Mouse (Mus musculus) megakaryocyte, adult 5-6 weeks (primary cell): ENCODE measurements around the gene Clrn1. TPM values are rescaled to one million over a fixed set of nuclear protein-coding genes. Genes with fewer than 3 reads are reported as not detected.
"Not testable (repeated sequence)": the region's sequence is repeated elsewhere in the genome, so short reads cannot be mapped to it uniquely, and the experiment has no call there.

Experiments
- ATAC-seq: 2 replicates; pipeline ENCODE4 v1.8.0; 2016; ENCODE audit warnings: mild to moderate bottlenecking, inconsistent platforms; ENCODE audit not compliant: poor library complexity, severe bottlenecking
- total RNA-seq, 2 experiments: library from RNA; stranded (forward) in 1 of 2; stranded (reverse) in 1 of 2; fragments of 153-499, 151-499 nt in 1 of 2; fragments of 221-1000, 200-1000 nt in 1 of 2; gene quantifications; 2 replicates each; pipeline versions ENCODE4 v1.2.3 to v1.2.4; 2015 to 2017

Clrn1 gene
- total RNA-seq (2015) (not detected in 2 replicates), total RNA-seq (2017) (not detected in 2 replicates)

DNA sequence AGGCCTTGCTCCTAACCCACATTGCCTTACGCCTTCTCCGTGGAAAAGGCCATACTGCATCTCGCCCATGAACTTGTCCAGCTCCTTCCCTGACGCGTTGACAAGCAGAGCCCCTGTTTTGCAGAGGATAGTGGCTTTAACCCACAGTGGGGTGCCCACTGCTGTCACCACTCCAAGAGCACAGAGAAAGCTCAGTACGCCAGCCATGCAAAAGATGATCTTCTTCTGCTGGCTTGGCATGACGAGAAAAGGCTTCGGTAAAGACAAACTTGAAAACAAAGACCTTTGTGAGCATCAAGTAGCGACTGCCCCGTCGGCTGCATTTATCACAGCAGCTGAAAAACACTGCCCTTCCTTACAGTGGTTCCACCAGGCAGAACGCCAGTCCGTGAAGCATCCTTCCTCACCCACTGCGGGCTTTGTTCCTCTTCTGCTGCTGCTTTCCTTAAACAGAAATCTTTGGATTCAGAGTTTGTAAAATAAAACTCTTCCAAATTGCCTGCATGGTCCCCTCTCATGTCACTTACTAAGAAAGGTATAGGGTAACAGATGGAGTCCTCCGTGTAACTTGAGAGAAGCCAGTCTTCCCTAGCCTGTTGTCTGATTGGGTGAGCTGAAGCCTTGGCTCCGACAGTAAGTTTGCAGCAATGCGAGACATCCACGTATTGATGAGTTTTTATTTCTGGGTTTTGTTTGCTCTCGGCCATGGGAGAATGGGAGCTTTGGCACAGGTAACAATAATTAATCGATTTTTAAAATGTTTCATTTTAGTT is at the start of gene Clrn1:
Gene Clrn1, minus strand, starts transcription at position 540 of the 773 bp plus-strand sequence.
- ATAC-seq = no peak

DNA sequence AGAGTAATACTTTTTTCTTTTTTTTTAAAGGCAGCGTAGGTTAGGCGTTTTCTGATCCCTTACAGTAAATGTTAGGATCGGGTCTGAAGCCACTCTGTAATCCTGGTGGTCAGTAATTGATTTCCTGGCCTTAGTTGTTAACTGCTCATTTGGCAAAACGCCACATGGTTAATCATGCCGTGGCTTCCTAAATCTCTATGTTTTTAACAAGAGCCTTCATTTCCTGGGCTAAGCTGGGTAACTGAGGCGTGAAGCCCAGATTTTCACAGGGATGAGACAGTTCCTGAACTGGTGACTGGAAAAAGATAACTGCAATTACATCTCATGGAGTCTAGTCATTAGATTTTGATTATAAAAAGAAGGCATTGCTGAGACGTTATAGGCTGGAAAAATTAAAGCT is 38.9 kb upstream of the Clrn1 start:
- no peak for ATAC-seq

DNA sequence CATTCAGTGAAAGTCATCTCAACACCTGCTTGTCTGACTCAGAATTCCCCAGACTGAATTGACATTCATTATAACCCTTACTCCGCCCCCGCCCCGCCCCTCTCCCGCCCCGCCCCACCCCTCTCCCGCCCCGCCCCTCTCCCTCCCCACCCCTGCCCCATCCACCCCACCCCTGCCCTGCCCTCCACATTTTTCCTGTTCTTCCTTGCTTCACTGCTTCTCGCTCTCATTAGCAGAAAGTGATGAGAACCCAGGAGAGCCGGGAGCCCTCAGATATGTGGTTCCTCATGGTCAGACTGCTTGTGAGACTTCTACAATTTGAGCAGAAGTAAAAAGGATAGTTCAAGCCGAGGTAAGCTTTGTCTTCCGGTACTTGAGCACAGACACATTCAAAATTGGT is 38.0 kb upstream of the Clrn1 start:
- ATAC-seq = no peak

DNA sequence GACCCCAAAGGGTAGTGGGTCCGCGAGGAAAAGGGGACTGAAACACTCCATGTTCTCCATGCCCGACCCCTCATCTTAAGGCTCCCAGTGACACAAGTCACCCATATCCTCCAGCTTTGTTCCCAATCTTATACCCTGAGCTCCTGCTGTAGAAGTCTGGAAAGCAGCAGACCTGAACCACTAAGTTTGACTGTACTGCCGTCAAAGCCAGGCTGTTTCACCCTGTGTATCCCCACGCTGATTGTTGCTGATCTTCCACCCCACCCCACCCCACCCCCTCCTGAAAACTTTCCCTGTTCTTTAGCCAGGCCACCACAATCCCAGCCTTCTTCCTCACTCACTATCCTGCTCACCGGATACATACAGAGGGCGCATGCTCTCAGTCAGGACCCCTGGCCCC is 37.5 kb upstream of the Clrn1 start:
- no peak for ATAC-seq

DNA sequence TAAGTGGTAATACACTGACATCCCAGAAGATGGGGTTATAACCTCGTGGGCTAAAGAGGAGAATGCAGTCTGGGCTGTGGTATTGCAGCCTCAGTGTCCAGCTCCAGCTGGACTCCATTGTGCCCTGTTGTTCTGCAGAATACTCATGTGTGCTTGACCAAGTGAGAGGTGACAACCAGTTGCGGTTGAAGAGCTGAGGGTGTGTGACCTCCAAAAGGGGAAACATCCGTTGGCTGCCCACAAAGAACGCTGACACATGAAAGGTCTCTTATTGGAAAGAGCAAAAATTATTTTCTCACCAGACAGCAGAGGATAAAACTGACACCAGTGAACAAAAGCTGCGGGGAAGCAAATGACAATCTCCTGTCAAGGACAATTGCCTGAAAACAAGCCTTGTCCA is 36.2 kb upstream of the Clrn1 start:
- 0 out of 2 replicates have a peak, but pooled peaks have one; percentile 15 for ATAC-seq

DNA sequence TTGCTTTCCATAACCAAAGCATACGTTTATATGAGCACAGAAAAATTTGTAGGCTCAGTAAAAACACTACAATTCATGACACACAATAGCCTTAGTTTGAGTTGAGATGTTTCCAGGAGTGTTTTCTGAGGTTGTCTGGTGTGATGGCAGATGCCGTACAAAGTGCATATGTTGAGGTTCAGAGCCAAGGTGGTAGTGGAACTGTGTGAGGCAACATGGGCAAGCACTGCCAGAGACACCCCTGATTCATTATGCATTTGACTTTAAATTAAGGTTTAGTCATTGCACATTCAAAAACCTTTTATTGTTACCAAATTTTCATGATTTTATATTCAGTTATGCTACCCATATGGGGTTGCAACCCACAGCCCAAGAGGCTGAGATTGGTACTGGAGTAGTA is 19.5 kb upstream of the Clrn1 start:
- ATAC-seq = no peak

DNA sequence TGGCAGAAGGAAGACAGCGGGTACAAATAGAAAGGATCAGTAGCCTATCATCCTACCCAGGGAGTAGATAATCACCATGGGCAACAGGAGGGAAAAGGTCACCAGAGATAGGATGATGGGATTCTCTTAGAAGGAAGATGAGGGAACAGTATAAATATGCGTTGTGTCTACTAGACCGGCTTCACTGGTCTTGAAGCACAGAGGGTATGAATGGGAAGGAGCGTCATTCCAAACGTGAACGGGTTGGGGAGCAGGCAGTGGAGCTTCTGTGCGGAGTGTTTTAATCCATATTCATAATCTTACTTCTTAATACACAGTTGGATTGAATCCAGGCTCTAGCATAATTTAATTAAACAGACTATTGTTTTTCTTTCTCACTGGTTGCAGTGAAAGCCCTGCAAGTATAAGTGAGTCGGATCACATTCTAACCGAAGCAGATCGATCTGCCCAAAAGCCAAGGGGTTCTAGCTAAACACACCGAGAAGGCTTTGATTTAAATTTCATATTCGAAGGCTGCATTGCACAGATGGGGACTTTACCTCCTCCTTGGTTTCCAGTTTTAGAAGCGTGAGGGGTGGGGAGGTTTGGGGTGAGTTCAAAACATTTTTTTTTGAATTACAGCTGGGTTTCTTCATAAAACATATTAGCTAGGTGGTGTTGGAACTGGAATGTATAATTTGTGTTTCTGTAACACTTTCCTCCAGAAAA is 17.1 kb upstream of the Clrn1 start:
- ATAC-seq = no peak

DNA sequence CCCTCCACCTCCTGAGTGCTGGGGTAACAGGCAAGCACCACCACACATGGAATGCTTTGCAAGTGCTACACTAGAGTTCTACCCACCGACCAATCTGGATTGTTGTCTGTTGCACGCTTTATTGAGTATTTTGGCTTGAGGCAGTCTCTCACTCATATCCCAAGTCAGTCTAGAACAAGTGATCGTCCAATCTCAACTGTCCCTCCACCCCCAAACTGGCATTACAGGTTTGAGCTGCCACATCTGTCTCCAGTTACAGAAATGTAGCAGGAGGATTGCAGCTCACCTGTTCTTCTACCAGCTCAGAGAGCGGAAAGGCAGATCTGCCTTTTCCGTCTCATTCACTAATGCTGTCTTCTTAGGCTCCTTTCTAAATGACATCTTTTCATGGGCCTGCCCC is 10.0 kb upstream of the Clrn1 start:
- ATAC-seq = no peak

DNA sequence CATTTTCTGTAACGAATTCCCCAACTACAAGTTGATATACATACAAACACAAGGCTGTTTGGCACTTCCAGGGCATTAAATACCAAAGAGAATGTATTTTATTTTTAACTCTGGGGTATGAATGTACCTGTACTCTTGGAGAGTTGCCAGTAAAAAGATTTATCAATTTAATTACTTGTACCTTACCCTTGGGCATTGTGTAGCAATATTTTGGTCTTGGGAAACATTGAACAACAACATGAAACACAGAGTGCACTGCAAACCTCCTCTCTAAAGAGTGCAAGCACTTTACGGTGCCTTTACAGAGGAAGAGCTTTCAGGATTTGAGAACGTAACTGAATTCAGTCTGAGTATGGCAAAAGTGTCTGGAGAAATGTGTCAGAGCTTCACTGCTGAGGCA is 9.4 kb upstream of the Clrn1 start:
- no peak for ATAC-seq

DNA sequence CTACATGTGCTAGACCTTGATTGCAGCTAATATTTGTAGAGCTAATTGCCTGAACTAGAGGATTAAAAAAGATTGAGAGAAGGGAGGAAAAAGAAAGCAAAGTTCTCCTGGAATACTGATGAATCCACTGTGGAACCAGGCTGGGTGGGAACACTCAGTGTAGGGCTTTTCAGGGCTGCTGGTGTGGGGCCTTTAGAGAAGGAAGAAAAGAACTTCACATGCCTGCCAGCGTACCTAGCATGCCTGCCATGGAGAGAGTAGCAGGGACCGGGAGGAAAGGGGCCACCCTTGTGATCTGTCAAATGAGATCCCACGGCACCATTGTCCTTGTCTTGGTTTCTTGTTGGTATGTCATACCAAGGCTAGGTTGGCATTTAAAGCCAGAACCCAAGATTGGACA is 4.5 kb upstream of the Clrn1 start:
- no peak for ATAC-seq

DNA sequence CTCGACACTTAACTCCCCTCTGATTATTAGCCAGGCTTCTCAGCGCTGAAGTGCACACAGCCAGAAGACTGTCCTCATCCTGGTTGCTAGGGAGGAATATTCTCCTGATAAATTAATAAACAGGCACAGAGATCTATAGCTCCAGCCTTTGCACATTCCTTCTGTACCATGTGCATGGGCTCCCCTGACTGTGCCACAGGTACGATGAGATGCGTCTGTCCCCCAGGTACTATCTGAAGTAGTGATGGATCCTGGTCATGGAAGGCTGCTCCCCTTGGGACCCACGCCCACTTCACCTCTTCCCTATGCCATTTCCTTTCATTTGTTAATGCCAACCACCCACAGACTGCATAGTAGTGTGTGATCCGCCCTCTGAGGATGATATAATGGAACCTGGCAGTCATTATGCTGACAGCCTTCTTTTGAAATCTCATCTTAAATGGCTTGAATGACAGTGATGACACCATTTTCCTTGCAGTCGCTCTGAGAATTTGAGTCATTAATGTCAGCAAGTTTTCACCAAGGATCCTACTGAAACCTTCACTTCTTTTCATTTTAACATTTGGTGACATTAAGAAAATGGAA is 3.1 kb upstream of the Clrn1 start:
- no peak for ATAC-seq

DNA sequence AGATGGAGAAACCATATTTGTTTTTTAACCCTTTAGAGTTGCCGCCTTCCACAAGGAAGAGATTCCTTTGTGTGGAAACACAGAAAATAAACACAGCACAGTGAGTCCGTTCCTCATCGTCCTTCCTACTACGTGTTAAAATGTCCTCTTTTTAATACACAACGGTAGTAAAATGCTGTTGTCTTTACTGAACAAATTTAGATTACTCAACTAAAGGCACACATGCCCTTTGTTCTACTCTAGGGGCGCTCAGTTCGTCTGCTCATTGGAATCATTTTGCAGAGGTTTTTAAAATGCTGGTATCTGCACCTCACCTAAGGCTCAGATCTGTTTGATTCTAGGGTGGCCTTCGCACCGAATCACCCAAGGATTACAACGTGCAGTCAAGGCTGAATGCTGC is 2.6 kb upstream of the Clrn1 start:
- ATAC-seq = no peak

DNA sequence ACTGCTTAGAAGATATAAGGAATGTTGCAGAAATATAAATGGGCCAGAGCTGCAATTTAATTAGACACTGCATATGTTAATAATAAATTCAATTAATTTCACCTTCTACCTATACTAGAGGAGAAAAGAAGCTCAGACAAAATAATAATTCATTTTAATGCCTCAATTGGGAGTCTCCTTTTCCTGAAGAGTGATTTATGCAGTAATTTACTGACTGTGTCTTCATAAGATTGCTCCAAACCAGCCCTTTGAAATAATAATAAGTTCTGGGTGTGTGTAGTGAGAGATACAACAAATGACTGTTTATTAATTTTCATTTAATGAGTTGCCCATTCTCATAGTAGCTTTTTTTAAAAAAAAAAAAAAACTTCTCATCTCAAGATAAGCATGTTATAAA is 1.6 kb downstream of the Clrn1 start:
- no peak for ATAC-seq

DNA sequence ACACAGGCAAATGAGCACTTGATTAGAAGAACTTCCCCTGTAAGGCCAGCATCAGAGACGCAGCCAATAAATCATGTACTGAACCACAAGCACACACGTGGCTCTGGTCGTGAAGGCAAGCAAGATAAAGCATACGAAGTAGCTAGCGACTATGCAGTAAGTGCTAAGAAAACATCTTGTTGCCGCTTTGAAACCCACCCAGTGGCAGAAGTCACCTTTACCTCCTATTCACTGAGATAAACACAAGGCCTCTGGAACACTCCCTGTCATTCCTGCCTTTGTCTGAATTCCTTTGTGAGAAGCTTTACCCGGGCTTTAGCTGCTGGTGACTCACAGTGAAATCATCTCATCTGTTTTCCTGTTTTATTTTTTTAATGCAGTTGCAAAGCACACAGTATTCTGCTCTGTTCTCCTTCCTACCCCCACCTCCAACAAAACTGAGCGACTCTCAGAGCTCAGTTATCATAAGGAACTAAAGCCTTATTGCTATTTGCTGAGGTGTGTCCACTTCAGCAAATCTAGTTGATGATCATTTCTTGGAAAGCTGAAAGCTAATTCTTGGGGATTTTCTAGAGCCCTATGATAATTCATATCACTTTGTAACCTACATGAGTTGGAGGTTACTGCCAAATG is 2.1 kb downstream of the Clrn1 start:
- ATAC-seq = no peak

DNA sequence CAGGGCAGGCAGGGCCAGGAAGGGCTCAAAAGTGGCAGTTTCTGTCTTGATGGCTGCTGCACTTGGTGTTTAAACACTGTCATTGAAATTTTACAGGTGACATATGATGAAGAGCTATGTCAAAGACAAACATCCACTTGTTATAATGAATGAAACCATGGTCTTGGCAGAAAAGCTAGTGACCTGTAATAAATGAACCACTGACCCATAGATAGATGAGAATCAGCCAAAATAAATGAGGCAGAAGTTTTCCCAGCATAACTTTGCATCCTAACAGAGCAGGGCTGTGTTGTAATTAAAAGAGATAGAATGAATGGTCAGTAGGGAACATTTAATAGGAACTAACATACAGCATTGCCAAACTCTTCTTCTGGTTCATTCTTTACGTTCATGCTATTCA is 4.1 kb downstream of the Clrn1 start:
- ATAC-seq = no peak

DNA sequence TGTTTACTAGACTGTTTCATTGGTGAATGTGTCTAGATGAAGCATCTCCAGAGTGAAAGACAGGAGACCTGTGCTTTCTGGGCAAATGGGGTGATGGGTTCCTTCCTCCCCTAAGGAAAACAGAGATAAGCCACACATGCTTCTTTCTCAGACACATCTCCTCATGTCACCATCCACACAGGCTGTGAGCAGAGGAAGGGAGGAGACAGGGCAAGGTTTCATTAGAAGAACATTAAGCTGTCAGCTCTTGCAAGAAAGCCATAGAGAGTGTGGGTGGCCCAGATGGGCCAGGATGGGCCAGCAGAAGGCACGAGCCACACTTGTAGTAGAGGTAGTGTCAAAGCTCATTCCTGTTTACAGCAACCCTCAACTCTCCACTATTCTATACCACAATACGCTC is 5.0 kb downstream of the Clrn1 start:
- ATAC-seq = no peak

DNA sequence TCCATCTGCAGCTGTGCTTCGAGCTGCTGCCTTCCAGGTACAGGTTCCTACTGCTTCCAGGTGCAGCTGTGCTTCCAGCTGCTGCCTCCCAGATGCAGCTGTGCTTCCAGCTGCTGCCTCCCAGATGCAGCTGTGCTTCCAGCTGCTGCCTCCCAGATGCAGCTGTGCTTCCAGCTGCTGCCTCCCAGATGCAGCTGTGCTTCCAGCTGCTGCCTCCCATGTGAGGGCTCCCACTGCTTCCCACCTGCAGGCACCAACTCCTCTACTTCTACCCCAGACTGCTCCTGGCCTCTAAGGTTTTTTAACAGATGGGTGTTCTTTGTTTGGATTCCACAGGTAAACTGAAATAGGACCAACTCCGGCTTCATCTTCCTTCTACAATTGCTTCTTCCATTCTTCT is 13.3 kb downstream of the Clrn1 start:
- not testable (repeated sequence) for ATAC-seq

DNA sequence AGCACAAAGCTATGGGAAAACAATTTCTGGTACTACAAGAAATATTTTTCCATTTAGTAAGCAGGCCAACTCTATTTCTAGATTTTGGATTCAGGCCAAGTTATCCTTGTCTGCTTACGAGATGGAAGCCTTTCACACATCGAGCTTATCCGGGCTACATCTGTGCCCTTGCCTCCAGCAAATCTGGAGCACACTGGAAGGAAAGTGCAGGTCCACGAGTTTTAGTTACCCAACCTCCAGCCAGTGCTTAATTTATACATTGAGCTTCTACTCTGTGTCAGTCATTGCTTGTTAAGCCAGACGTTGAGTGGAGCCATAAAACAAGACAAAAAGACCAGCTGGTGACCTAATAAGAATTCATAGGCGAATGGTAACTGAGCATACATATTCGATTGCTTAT is 19.4 kb downstream of the Clrn1 start:
- no peak for ATAC-seq

DNA sequence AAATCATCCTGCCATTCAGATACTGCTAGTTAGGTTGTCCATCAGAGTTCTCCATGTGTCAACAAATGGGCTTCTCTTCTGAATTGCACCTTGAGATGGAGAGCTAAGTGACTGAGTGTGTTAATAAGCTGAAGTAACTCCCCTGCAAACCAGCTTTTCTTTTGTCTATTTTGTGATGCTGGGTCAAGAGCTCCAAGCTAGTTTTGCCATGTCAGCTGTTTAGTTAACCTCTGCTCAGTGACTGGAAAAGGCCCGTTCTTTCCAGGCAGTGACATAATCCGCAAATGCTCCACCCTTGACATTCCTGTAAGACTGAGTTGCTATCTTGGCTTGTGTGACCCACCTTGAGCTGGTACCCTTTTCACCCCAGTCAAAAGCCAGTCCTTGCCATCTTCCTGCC is 22.2 kb downstream of the Clrn1 start:
- ATAC-seq = no peak

DNA sequence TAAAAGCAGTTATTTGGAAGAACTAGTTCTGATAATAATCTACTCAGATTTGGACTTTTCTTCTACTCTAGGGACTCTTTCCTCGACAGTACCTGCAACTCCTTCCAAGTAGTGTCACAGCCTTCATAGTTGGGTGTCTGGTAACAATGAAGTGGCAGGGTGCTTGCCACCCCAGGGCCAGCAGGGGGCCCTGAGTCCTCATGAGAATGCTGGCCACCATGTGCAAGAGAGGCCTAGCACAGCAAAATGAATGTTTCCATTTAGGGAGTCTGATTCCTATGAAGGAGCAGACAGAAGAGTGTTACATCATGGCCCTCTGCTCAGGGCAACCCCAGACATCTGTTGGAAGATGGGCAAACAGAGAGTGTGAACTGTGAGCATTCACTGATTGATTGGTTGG is 41.7 kb downstream of the Clrn1 start:
- no peak for ATAC-seq

DNA sequence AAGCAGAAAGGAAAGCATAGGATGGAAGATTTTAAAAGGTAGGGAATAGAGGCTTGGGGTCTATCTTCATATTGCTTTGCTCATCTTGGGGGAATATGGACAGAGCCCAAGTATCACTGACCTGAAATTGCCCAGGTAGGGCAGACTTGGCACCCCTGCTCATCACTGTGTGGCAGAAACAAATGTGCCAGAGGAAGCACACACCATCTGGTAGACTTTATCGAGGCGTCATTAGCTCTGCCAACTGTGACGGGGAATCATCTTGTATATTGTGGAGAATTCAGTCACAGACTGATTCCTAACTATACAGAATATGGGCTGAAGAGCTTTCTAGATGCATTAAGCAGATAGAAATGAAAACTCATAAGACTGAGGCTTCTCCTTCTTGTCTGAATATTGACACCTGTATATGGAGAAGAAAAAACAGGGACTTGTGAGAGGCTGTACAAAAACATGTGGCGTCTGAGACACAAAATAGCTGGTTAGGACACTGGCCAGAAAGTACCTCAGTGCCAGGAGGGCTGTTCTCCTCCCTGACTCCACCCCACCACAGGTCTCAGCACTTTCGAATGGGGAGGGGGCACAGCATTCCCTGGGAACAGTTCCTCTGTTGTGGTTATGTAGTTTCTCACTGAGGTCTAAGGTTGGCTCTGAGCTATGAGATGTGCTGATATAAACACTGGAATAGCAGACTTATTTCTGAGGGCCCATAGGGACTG is 51.5 kb downstream of the Clrn1 start:
- no peak for ATAC-seq
